Mouse (Mus musculus) heart, embryonic 11.5 days (tissue): Measurements from ENCODE around the gene Phc2. TPM values are rescaled to one million over a fixed set of nuclear protein-coding genes. Genes with fewer than 3 reads are reported as not detected.
A peak's percentile ranks its signal among the peaks of the same experiment; 100 is the strongest.

Experiments used
- ATAC-seq: fragments of 200-750 bp; cut with Nextera tagmentation; replicated peaks from 2 replicates; pipeline ENCODE4 v1.8.0; 2017; ENCODE audit warnings: moderate library complexity; ENCODE audit not compliant: insufficient number of reproducible peaks, low FRiP score, low TSS enrichment
- H3K27ac ChIP-seq: fragments of 300-500 bp; sonication (generic); 2 replicates; pipeline ENCODE4 v1.5.1; 2014; ENCODE audit warnings: mild to moderate bottlenecking, low read depth, low read length
- H3K27me3 ChIP-seq: fragments of 300-500 bp; sonication (generic); 2 replicates; pipeline ENCODE4 v1.6.1; 2014; ENCODE audit warnings: mild to moderate bottlenecking, low read length, mixed read lengths; ENCODE audit not compliant: control insufficient read depth, insufficient read depth
- H3K36me3 ChIP-seq: fragments of 300-500 bp; sonication (generic); 2 replicates; pipeline ENCODE4 v1.6.1; 2014; ENCODE audit warnings: mild to moderate bottlenecking, low read length, moderate library complexity, mixed read lengths; ENCODE audit not compliant: control insufficient read depth, insufficient read depth
- H3K4me1 ChIP-seq: fragments of 300-500 bp; sonication (generic); 2 replicates; pipeline ENCODE4 v1.6.1; 2014; ENCODE audit warnings: low read length; ENCODE audit not compliant: control insufficient read depth, insufficient read depth
- H3K4me2 ChIP-seq: fragments of 300-500 bp; sonication (generic); 2 replicates; pipeline ENCODE4 v1.6.1; 2014; ENCODE audit warnings: mild to moderate bottlenecking, moderate library complexity
- H3K4me3 ChIP-seq: fragments of 300-500 bp; sonication (generic); 2 replicates; pipeline ENCODE4 v1.5.1; 2014; ENCODE audit warnings: low read depth, low read length
- H3K9ac ChIP-seq: fragments of 300-500 bp; sonication (generic); 2 replicates; pipeline ENCODE4 v1.6.1; 2014; ENCODE audit warnings: mild to moderate bottlenecking, low read depth, low read length, moderate library complexity
- H3K9me3 ChIP-seq: fragments of 300-500 bp; sonication (generic); replicated peaks from 2 replicates; pipeline ENCODE4 v1.6.1; 2016; ENCODE audit warnings: low read length; ENCODE audit not compliant: control insufficient read depth
- WGBS: fragments of 180-500 bp; shearing (Covaris S2); extraction: QIAGEN DNeasy Blood & Tissue Kit; methylation state at CpG from one replicate; pipeline ENCODE4 v1.1.7; 2014; ENCODE audit not compliant: insufficient replicate concordance; 5-methylcytosine and 5-hydroxymethylcytosine counted together
- polyA plus RNA-seq: library from polyadenylated mRNA; unstranded; fragments of >200 nt; fragmentation: Nextera tagmentation; extraction: Ambion mirVana; gene quantifications from 2 replicates; pipeline ENCODE4 v1.2.1, GENCODE M21; 2014

Phc2 gene
- polyA plus RNA-seq, 1 experiment from 2014 or later, result 30.8 TPM

DNA sequence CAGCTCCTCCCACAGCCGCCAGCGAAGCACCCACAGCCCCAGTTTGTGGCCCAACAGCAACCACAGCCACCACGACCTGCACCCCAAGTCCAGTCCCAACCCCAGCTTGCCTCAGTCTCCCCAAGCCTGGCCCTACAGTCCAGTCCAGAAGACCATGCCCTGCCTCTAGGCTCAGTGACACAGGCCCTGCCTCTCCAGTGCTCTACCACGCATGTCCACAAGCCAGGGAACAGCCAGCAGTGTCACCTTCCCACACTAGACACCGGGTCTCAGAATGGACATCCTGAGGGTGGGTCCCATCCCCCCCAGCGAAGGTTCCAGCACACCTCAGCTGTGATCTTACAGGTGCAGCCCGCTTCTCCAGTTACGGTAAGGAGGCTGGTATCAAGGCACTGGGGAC, 68.4 kb downstream of the Phc2 start:
- H3K9me3 ChIP-seq, result no peaks in the 10 kb centered on the region
- H3K4me2 ChIP-seq, result no peak overlapping the region
- H3K4me3 ChIP-seq, result no peak overlapping the region
- peaks cover 37% of the 10 kb centered on the region for H3K4me1 ChIP-seq
- H3K27ac ChIP-seq, result no peak overlapping the region
- H3K9ac ChIP-seq, result no peak overlapping the region
- H3K36me3 ChIP-seq, result no peaks in the 10 kb centered on the region
- no peak for ATAC-seq
- H3K27me3 ChIP-seq, result no peaks in the 10 kb centered on the region; the same call in 1 of the 2 replicates
- 87% methylated on average over 8 of the region's 8 CpGs for WGBS

DNA sequence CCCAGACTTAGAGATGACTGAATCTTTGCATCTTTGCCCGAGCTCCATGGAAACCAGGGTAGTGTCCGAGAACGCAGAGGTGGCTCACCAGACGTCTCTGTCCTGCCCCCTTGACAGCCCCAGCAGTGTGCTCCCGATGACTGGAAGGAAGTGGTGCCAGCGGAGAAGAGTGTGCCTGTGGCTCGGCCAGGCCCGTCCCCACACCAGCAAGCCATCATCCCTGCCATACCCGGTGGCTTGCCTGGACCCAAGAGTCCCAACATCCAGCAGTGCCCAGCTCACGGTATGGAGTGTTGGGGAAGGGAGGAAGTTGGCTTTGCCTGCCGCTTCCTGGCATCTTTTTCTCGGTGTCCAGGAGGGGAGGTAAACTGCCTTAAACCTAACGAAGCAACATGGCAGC, 68.9 kb downstream of the Phc2 start:
- no peak overlapping the region for H3K9ac ChIP-seq
- H3K27ac ChIP-seq, result no peak overlapping the region
- H3K9me3 ChIP-seq, result no peaks in the 10 kb centered on the region
- ATAC-seq, result no peak
- no peaks in the 10 kb centered on the region for H3K36me3 ChIP-seq
- 71% methylated on average over 13 of the region's 13 CpGs for WGBS
- no peaks in the 10 kb centered on the region; the same call in 1 of the 2 replicates for H3K27me3 ChIP-seq
- no peak overlapping the region for H3K4me3 ChIP-seq
- peaks cover 37% of the 10 kb centered on the region for H3K4me1 ChIP-seq
- no peak overlapping the region for H3K4me2 ChIP-seq

DNA sequence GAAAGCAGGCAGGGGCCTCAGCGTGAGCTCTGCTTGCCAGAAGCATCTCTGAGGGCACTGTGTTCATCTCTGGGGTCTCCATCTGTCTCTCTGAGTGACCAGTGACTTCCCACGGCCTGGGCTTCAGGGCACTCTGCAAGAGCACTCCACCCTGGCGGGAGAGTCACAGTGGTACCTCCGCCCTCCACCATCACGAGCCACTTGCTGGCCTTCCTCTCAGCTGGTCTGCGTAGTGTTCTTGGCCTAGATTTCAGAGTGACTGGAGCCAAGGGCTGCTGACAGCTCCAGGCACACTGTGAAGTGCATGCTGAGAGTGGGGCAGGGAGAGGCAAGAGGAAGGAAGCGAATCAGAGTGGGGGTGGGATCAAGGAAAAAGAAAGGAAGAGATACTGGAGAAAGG, 69.6 kb downstream of the Phc2 start:
- Histone ChIP-seq H3K36me3 (no peaks in the 10 kb centered on the region), H3K27ac (peak overlapping the region; percentile 4), H3K4me2 (no peak overlapping the region), H3K9me3 (no peaks in the 10 kb centered on the region), H3K4me3 (no peak overlapping the region), H3K9ac (no peak overlapping the region), H3K27me3 (no peaks in the 10 kb centered on the region; the same call in 1 of the 2 replicates), H3K4me1 (peaks cover 42% of the 10 kb centered on the region)
- WGBS, result 30% methylated on average over 7 of the region's 7 CpGs
- ATAC-seq, result no peak

DNA sequence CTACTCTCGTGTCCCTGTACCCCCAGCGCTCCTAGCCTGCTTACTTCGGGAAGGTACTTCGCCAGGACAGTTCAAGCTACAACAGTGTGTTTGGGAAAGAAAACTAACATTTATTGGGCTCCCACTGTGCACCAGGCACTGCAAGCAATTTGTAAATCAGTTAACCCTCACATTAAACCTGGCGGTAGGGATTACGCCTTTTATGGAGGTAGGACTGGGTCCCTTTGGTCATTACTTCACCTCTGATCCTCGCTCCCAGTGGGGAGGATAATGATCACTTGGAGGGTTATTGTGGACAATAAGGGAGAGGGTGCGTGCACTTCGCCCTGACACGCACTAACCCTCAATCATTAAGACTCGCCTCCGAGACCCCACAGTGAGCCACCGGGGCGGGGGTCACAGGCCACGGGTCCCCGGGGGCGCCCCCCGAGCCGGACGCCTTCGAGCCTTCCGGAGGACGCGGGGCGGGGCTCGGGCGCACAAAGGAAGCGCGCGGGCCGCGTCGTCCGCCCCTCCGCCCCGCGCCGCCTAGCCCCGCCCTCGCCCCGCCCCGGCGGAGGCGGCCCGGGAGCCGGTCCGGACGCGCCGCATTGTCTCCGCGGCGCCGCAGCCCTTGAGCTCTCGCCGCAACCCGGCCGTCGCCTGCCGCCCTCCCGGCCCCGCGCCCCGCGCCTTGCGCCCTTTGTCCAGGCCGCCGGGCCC, 72.7 kb downstream of the Phc2 start:
- peak; percentile 87 for ATAC-seq
- Histone ChIP-seq H3K4me1 (peaks cover 50% of the 10 kb centered on the region), H3K27me3 (no peaks in the 10 kb centered on the region; the same call in 1 of the 2 replicates), H3K27ac (peak overlapping the region; percentile 94), H3K9me3 (no peaks in the 10 kb centered on the region), H3K4me2 (peak overlapping the region; percentile 83), H3K4me3 (peak overlapping the region; percentile 93), H3K36me3 (no peaks in the 10 kb centered on the region), H3K9ac (peak overlapping the region; percentile 96)
- 4% methylated on average over 48 of the region's 68 CpGs for WGBS

DNA sequence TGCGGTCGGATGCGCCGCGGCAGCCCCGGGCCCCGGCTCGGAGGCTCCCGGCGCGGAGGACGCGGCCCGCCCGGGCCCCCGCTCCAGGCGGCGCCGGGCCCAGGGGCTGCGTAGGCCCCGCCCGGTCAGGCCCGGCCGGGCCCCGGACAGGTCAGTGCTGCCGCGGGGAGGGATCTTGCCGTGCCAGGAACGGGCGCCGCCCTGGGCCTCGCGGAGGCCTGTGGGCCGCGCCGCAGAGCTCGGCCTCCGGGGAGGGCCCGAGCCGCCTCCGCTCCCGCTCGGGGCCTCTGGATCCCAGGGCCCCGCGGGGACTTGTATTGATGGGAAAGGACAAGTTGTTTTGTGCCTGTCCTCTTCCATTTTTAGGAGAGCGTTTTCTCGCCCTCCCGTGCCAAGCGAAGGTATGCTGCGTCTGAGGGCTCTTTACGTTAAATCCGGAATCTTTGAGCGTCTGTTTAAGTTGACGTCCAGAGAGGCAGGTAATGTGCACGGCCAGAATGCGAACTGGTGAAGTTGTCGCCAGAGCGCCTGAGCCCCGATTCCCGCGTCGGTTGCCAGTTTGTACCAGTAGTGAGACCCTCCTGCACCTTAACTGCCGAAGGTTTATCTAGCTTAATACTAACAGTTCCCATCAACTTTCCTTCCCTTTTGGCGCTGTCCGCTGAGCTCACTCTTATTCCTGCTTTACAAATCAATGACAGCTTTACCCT, 73.4 kb downstream of the Phc2 start:
- peaks cover 52% of the 10 kb centered on the region for H3K4me1 ChIP-seq

DNA sequence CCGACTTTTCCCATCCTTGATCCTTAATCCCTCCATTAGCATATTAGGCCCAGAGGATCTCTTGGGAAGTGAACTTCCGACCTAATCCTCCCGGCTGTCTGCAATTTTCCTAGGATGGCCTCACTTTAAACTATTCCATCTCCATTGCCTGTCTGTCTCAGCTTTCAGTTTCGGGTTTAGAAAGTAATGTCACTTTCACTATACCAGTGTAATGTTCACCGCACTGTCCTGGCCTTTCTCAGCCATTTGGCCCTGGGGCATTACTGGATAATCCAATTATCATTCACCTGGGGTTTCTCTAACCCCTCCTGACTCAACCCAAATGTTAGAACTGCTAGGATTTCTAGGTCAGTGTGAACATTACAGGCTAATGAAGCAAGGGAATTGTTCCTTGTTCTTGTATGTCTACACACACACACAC, 73.9 kb downstream of the Phc2 start:
- no peak for ATAC-seq
- Histone ChIP-seq H3K9ac (peak overlapping the region; percentile 96), H3K9me3 (no peaks in the 10 kb centered on the region), H3K4me3 (peak overlapping the region; percentile 93), H3K27me3 (no peaks in the 10 kb centered on the region), H3K4me2 (peak overlapping the region; percentile 83), H3K36me3 (no peaks in the 10 kb centered on the region), H3K4me1 (peaks cover 53% of the 10 kb centered on the region), H3K27ac (peak overlapping the region; percentile 94)
- 4% methylated on average over 5 of the region's 5 CpGs for WGBS

More for the DNA sequence above, 73.4 kb downstream of the Phc2 start:
- Histone ChIP-seq H3K27me3 (no peaks in the 10 kb centered on the region; the same call in 1 of the 2 replicates), H3K36me3 (no peaks in the 10 kb centered on the region), H3K4me3 (peak overlapping the region; percentile 93), H3K9ac (peak overlapping the region; percentile 96), H3K9me3 (no peaks in the 10 kb centered on the region), H3K27ac (peak overlapping the region; percentile 94), H3K4me2 (peak overlapping the region; percentile 83)
- 3% methylated on average over 59 of the region's 65 CpGs for WGBS
- peak; percentile 86 for ATAC-seq

DNA sequence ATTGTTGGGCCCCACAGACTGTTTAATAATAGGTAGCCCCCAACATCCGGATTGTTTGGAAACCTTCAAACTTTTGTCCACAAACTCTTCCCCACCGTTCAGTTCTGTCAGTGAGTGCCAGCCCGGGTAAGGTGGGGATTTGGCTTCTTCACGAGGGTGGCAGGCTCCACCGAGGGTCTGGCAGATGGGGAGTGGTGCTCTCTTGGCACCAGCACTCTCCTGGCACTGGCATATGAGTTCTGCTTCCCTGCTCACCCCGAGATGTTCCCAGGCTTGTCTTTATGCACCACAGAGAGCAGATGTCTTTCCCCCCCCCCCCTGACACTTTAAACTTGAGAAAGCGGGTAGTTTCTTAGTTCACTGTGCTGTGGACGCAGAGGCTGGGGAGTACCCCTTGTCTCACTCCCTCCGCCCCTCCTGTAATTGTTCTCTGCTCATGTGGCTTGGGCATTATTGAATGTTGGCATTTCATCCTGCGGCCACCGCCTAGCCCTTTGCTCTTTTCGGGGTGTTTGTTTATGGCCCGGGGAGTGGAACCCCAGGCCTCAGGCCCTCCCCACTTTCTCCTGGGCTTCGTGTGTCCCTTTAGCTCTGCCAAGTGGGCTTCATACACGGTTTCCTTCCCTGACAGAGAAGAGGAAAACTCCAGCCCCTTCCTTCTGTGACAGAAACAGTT, 74.7 kb downstream of the Phc2 start:
- Histone ChIP-seq H3K9ac (peak overlapping the region; percentile 96), H3K36me3 (no peaks in the 10 kb centered on the region), H3K4me1 (peaks cover 53% of the 10 kb centered on the region), H3K9me3 (no peaks in the 10 kb centered on the region), H3K27me3 (no peaks in the 10 kb centered on the region), H3K4me2 (peak overlapping the region; percentile 83), H3K4me3 (peak overlapping the region; percentile 93), H3K27ac (peak overlapping the region; percentile 74)
- WGBS, result 27% methylated on average over 15 of the region's 15 CpGs
- ATAC-seq, result no peak

DNA sequence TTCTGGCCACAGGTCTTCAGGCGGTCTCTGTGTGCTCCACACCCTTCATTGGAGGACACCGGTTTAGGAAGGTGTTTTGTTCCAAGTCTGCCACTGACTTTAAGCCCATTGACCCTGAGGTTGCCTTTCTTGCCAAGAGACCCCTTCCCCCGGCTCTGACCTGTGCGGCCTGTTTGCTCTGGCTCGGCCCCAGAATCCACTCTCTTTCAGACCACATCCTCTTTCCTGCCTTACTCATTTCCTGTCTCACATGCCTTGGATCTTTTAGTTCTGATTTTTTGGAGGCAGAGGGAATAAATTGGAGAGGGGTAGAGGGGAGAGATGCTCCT, 75.2 kb downstream of the Phc2 start:
- Histone ChIP-seq H3K4me2 (peak overlapping the region; percentile 83), H3K9ac (peak overlapping the region; percentile 96), H3K4me1 (peaks cover 54% of the 10 kb centered on the region), H3K27me3 (no peaks in the 10 kb centered on the region), H3K4me3 (peak overlapping the region; percentile 93), H3K9me3 (no peaks in the 10 kb centered on the region), H3K27ac (peak overlapping the region; percentile 74), H3K36me3 (no peaks in the 10 kb centered on the region)
- no peak for ATAC-seq
- WGBS, result 36% methylated on average over 5 of the region's 5 CpGs
